Mouse (Mus musculus): ENCODE measurements at regions not wholly inside any gene's neighbourhood (a gene's known extent, or its start where the extent isn't known, plus 50 kb on each side); places are given as distances from the start of the nearest gene placed in this dataset.

DNA sequence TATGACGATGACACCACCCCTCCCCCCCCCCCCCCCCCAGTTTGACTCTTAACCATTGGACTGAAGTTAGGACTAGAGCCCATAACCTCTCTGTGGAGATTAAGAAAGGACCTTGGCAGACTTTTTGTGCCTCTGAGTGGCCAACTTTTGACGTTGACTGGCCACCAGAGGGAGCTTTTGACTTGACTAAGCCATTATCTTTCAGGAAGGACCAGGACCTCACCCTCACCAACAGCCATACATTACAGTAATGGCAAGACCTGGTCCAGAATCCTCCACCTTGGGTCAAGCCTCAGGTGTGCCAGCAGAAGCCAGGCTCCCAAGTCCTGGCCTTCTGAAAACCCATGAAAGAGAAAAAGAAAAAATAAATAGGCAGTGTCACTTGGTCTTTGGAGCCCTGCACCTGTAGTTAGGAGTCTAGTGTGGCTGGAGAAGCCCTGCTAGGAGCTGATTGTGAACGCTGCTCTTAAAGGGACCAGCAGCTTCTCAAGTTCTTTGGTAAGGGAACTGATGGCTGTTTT, 90.3 kb upstream of the Plcl2 start:
- TF ChIP-seq CTCF (IDR thresholded peaks at IDR 0.05; ENCODE audit: low read depth, low read length) (no peak), GATA2 (IDR thresholded peaks at IDR 0.05; ENCODE audit: borderline replicate concordance, low read depth, low read length) (no peak), GATA1 (IDR thresholded peaks at IDR 0.05; ENCODE audit: borderline replicate concordance, low read length) (no peak), POLR2AphosphoS5 (IDR thresholded peaks at IDR 0.05; ENCODE audit: insufficient replicate concordance, low read depth, low read length) (no peak), TAL1 (conservative IDR thresholded peaks at IDR 0.05; ENCODE audit: low read depth, low read length) (no peak)

Measured in G1E (cell line).